Mouse (Mus musculus) left cerebral cortex, adult 8-10 months (tissue): ENCODE data around the gene Gstm6. TPM values are rescaled to one million over a fixed set of nuclear protein-coding genes. Genes with fewer than 3 reads are reported as not detected.

Experiments
- DNase-seq, 2 experiments: peaks; one replicate each; pipeline ENCODE4 v3.0.0; 2022; ENCODE audit warnings: low spot score in 2 of 2
- total RNA-seq, 4 experiments: library from RNA; stranded (reverse); gene quantifications; 2 replicates each; pipeline ENCODE4 v1.2.4; 2022

Gene Gstm6
- total RNA-seq, 4 experiments from 2014 or later: 6.2 to 8.4 (median 7.2) TPM

GRCm38 (mm10) chr3:107941261-107941660 lies 2.3 kb downstream of the Gstm6 start:
- DNase-seq: no peak

- DNase-seq: no peak
Observed at GRCm38 (mm10) chr3:107940524-107940923, 3.0 kb downstream of the Gstm6 start.

- DNase-seq: peak in 1 of 2 experiments; percentile 55
Observed at GRCm38 (mm10) chr3:107939830-107940229, 3.7 kb downstream of the Gstm6 start.

- peak in 1 of 2 experiments; percentile 37 for DNase-seq
Observed at GRCm38 (mm10) chr3:107939403-107939802, 4.1 kb downstream of the Gstm6 start.

- no peak for DNase-seq
Observed at GRCm38 (mm10) chr3:107935888-107936287, 7.7 kb downstream of the Gstm6 start.

- DNase-seq: no peak
Observed at GRCm38 (mm10) chr3:107935268-107935667, 8.3 kb downstream of the Gstm6 start.

- DNase-seq: no peak
Observed at GRCm38 (mm10) chr3:107932128-107932527, 11.4 kb downstream of the Gstm6 start.

GRCm38 (mm10) chr3:107931670-107932069 lies 11.9 kb downstream of the Gstm6 start, which contains the start of gene Gstm7:
TSS of gene Gstm7 (minus strand) at chr3:107931817.
- peak; percentile 94 to 99 for DNase-seq

GRCm38 (mm10) chr3:107931134-107931533 lies 12.4 kb downstream of the Gstm6 start:
- DNase-seq: no peak

- no peak for DNase-seq
Observed at GRCm38 (mm10) chr3:107929731-107930130, 13.8 kb downstream of the Gstm6 start.

- no peak for DNase-seq
Observed at GRCm38 (mm10) chr3:107929243-107929642, 14.3 kb downstream of the Gstm6 start.

GRCm38 (mm10) chr3:107928691-107929090 lies 14.9 kb downstream of the Gstm6 start:
- no peak for DNase-seq

- no peak for DNase-seq
Observed at GRCm38 (mm10) chr3:107927841-107928240, 15.7 kb downstream of the Gstm6 start.

- DNase-seq: no peak
Observed at GRCm38 (mm10) chr3:107925335-107925734, 18.2 kb downstream of the Gstm6 start.

GRCm38 (mm10) chr3:107920348-107920747 lies 23.2 kb downstream of the Gstm6 start:
- DNase-seq: no peak

GRCm38 (mm10) chr3:107917783-107918408 lies 25.7 kb downstream of the Gstm6 start:
- no peak for DNase-seq

- no peak for DNase-seq
Observed at GRCm38 (mm10) chr3:107917097-107917496, 26.5 kb downstream of the Gstm6 start.

GRCm38 (mm10) chr3:107916674-107917073 lies 26.9 kb downstream of the Gstm6 start:
- no peak for DNase-seq

- no peak for DNase-seq
Observed at GRCm38 (mm10) chr3:107905942-107906341, 37.6 kb downstream of the Gstm6 start.

GRCm38 (mm10) chr3:107900955-107901673 lies 42.4 kb downstream of the Gstm6 start:
- DNase-seq: no peak

GRCm38 (mm10) chr3:107898691-107899090 lies 44.9 kb downstream of the Gstm6 start:
- no peak for DNase-seq

GRCm38 (mm10) chr3:107895720-107896569 lies 47.6 kb downstream of the Gstm6 start, which contains the start of gene Gstm5:
TSS of gene Gstm5 (plus strand) at chr3:107895821.
- peak; percentile 82 to 88 for DNase-seq
